Mouse (Mus musculus) heart, adult 11 months (tissue): ENCODE measurements at regions not wholly inside any gene's neighbourhood (a gene's known extent, or its start where the extent isn't known, plus 50 kb on each side); places are given as distances from the start of the nearest gene placed in this dataset.

Experiments used
- DNase-seq: peaks from one replicate; pipeline ENCODE4 v3.0.0; 2022

GRCm38 (mm10) chr13:53695385-53695784 lies 222.5 kb upstream of the Msx2 start:
- no peak for DNase-seq

GRCm38 (mm10) chr13:53688934-53689333 lies 216.1 kb upstream of the Msx2 start:
- DNase-seq: no peak

- DNase-seq: no peak
These were observed 215.6 kb upstream of the Msx2 start for GRCm38 (mm10) chr13:53688489-53688888.

GRCm38 (mm10) chr13:53684498-53684897 lies 211.6 kb upstream of the Msx2 start:
- no peak for DNase-seq

GRCm38 (mm10) chr13:53677187-53677586 lies 204.3 kb upstream of the Msx2 start:
- no peak for DNase-seq

GRCm38 (mm10) chr13:53670361-53670760 lies 197.5 kb upstream of the Msx2 start:
- no peak for DNase-seq

GRCm38 (mm10) chr13:53667518-53667917 lies 194.6 kb upstream of the Msx2 start:
- no peak for DNase-seq

- DNase-seq: no peak
These were observed 192.7 kb upstream of the Msx2 start for GRCm38 (mm10) chr13:53665592-53665991.

- DNase-seq: no peak
These were observed 191.9 kb upstream of the Msx2 start for GRCm38 (mm10) chr13:53664631-53665230.

GRCm38 (mm10) chr13:53652826-53653225 lies 180.0 kb upstream of the Msx2 start:
- peak; percentile 19 for DNase-seq

GRCm38 (mm10) chr13:53648353-53648752 lies 175.5 kb upstream of the Msx2 start:
- no peak for DNase-seq

GRCm38 (mm10) chr13:53642557-53642956 lies 169.7 kb upstream of the Msx2 start:
- peak; percentile 33 for DNase-seq

- peak; percentile 36 for DNase-seq
These were observed 166.7 kb upstream of the Msx2 start for GRCm38 (mm10) chr13:53639584-53639983.

GRCm38 (mm10) chr13:53639115-53639514 lies 166.2 kb upstream of the Msx2 start:
- DNase-seq: peak; percentile 64

- peak; percentile 83 for DNase-seq
These were observed 163.1 kb upstream of the Msx2 start for GRCm38 (mm10) chr13:53636011-53636410.

GRCm38 (mm10) chr13:53634637-53635203 lies 161.8 kb upstream of the Msx2 start:
- DNase-seq: peak; percentile 64

GRCm38 (mm10) chr13:53598050-53598449 lies 125.2 kb upstream of the Msx2 start:
- DNase-seq: peak; percentile 45

GRCm38 (mm10) chr13:53596871-53597800 lies 124.3 kb upstream of the Msx2 start:
- peak; percentile 24 for DNase-seq

- DNase-seq: peak; percentile 61
These were observed 119.9 kb upstream of the Msx2 start for GRCm38 (mm10) chr13:53592755-53593154.

- peak; percentile 11 for DNase-seq
These were observed 113.9 kb upstream of the Msx2 start for GRCm38 (mm10) chr13:53586771-53587170.

GRCm38 (mm10) chr13:53584504-53585130 lies 111.7 kb upstream of the Msx2 start:
- peak; percentile 29 for DNase-seq

GRCm38 (mm10) chr13:53553876-53554577 lies 81.2 kb upstream of the Msx2 start:
- no peak for DNase-seq
